Mouse (Mus musculus): ENCODE results near the gene Kdm3a.

Kdm3a gene

GRCm38 (mm10) chr6:71632829-71633662 is at the start of gene Kdm3a:
Gene Kdm3a (minus strand): TSS chr6:71632990.
- in situ Hi-C loops (cut with MboI), result no loop called here

- in situ Hi-C loops (cut with MboI), result no loop called here
Measured at GRCm38 (mm10) chr6:71678891-71679290, 46.1 kb upstream of the Kdm3a start.

- in situ Hi-C loops (cut with MboI), result no loop called here
Measured at GRCm38 (mm10) chr6:71673166-71673565, 40.4 kb upstream of the Kdm3a start.

- in situ Hi-C loops (cut with MboI), result no loop called here
Measured at GRCm38 (mm10) chr6:71664511-71664910, 31.7 kb upstream of the Kdm3a start.

- in situ Hi-C loops (cut with MboI), result no loop called here
Measured at GRCm38 (mm10) chr6:71658290-71658689, 25.5 kb upstream of the Kdm3a start.

GRCm38 (mm10) chr6:71655835-71656234 is 23.0 kb upstream of the Kdm3a start:
- in situ Hi-C loops (cut with MboI), result no loop called here

GRCm38 (mm10) chr6:71651868-71652267 is 19.1 kb upstream of the Kdm3a start:
- in situ Hi-C loops (cut with MboI), result no loop called here

- in situ Hi-C loops (cut with MboI), result no loop called here
Measured at GRCm38 (mm10) chr6:71632486-71632828, 333 bp downstream of the Kdm3a start.

GRCm38 (mm10) chr6:71631706-71632461 is 906 bp downstream of the Kdm3a start:
- in situ Hi-C loops (cut with MboI), result no loop called here

- in situ Hi-C loops (cut with MboI), result no loop called here
Measured at GRCm38 (mm10) chr6:71631196-71631595, 1.6 kb downstream of the Kdm3a start.

GRCm38 (mm10) chr6:71627325-71627724 is 5.5 kb downstream of the Kdm3a start:
- in situ Hi-C loops (cut with MboI), result no loop called here

GRCm38 (mm10) chr6:71625984-71626383 is 6.8 kb downstream of the Kdm3a start:
- in situ Hi-C loops (cut with MboI), result no loop called here

- in situ Hi-C loops (cut with MboI), result no loop called here
Measured at GRCm38 (mm10) chr6:71624723-71625122, 8.1 kb downstream of the Kdm3a start.

GRCm38 (mm10) chr6:71621981-71622380 is 10.8 kb downstream of the Kdm3a start:
- in situ Hi-C loops (cut with MboI), result no loop called here

GRCm38 (mm10) chr6:71621551-71621950 is 11.2 kb downstream of the Kdm3a start:
- in situ Hi-C loops (cut with MboI), result no loop called here

GRCm38 (mm10) chr6:71616959-71617358 is 15.8 kb downstream of the Kdm3a start:
- in situ Hi-C loops (cut with MboI), result no loop called here

GRCm38 (mm10) chr6:71613225-71613624 is 19.6 kb downstream of the Kdm3a start:
- in situ Hi-C loops (cut with MboI), result no loop called here

GRCm38 (mm10) chr6:71609968-71610367 is 22.8 kb downstream of the Kdm3a start:
- in situ Hi-C loops (cut with MboI), result no loop called here

GRCm38 (mm10) chr6:71608994-71609393 is 23.8 kb downstream of the Kdm3a start:
- in situ Hi-C loops (cut with MboI), result no loop called here

- in situ Hi-C loops (cut with MboI), result no loop called here
Measured at GRCm38 (mm10) chr6:71607756-71608155, 25.0 kb downstream of the Kdm3a start.

GRCm38 (mm10) chr6:71590154-71590553 is 42.6 kb downstream of the Kdm3a start:
- in situ Hi-C loops (cut with MboI), result no loop called here

- in situ Hi-C loops (cut with MboI), result no loop called here
Measured at GRCm38 (mm10) chr6:71589401-71589800, 43.4 kb downstream of the Kdm3a start.

GRCm38 (mm10) chr6:71583198-71583597 is 49.6 kb downstream of the Kdm3a start:
- in situ Hi-C loops (cut with MboI), result no loop called here

Data from mature B cell (primary cell).